Mouse (Mus musculus) spleen, adult 2 months (tissue): Measurements from ENCODE around the gene Ap2s1. TPM values are rescaled to one million over a fixed set of nuclear protein-coding genes. Genes with fewer than 3 reads are reported as not detected.

Experiments
- DNase-seq, 2 experiments: peaks; one replicate each; pipeline versions ENCODE4 v3.0.0 to v3.0.0-alpha.2; 2012 to 2021; ENCODE audit warnings: low spot score in 2 of 2, low read depth in 1 of 2
- H3K27ac ChIP-seq: fragments of 200-500 bp; 2 replicates; pipeline ENCODE4 v1.5.1; 2012; ENCODE audit warnings: low read length, inconsistent platforms; ENCODE audit not compliant: insufficient read depth
- H3K27me3 ChIP-seq: fragments of 200-500 bp; 2 replicates; pipeline ENCODE4 v1.6.1; 2012; ENCODE audit warnings: mild to moderate bottlenecking, moderate library complexity, low read length, inconsistent platforms; ENCODE audit not compliant: control insufficient read depth, insufficient read depth
- H3K36me3 ChIP-seq: fragments of 200-500 bp; 2 replicates; pipeline ENCODE4 v1.6.1; 2012; ENCODE audit warnings: mild to moderate bottlenecking, low read length, inconsistent platforms; ENCODE audit not compliant: control insufficient read depth, insufficient read depth
- H3K4me1 ChIP-seq: fragments of 200-500 bp; 2 replicates; pipeline ENCODE4 v1.6.1; 2011; ENCODE audit warnings: inconsistent platforms; ENCODE audit not compliant: control insufficient read depth, insufficient read depth, insufficient read length
- H3K4me3 ChIP-seq: fragments of 200-500 bp; 2 replicates; pipeline ENCODE4 v1.5.1; 2011; ENCODE audit warnings: mild to moderate bottlenecking, inconsistent platforms; ENCODE audit not compliant: insufficient read depth, insufficient read length; ENCODE audit errors: extremely low read depth
- CTCF ChIP-seq: fragments of 200-500 bp; IDR thresholded peaks from 2 replicates; pipeline ENCODE4 v1.5.1; 2011; ENCODE audit warnings: mild to moderate bottlenecking, inconsistent platforms; ENCODE audit not compliant: insufficient read depth, insufficient read length, insufficient replicate concordance; ENCODE audit errors: extremely low read depth
- POLR2A ChIP-seq: fragments of 200-500 bp; IDR thresholded peaks from 2 replicates; pipeline ENCODE4 v1.6.1; 2011; ENCODE audit warnings: low read depth, low read length, inconsistent platforms
- WGBS: fragments of 180-500 bp; shearing (Covaris S2); methylation state at CpG from one replicate; pipeline ENCODE4 v1.1.7; 2018; 5-methylcytosine and 5-hydroxymethylcytosine counted together
- polyA plus RNA-seq: library from polyadenylated mRNA; depleted of rRNA; stranded (reverse); fragments of >200 nt; gene quantifications from 2 replicates; pipeline ENCODE4 v1.2.3, GENCODE M21; 2012

The Ap2s1 gene
- polyA plus RNA-seq, 1 experiment, result 159 TPM

GRCm38 (mm10) chr7:16782555-16783125 is 44.4 kb downstream of the Ap2s1 start:
- WGBS, result 3% methylated on average over 11 of the region's 11 CpGs
- H3K4me1 ChIP-seq, result peaks cover 10% of the 10 kb centered on the region; the same call in 1 of the 2 replicates

GRCm38 (mm10) chr7:16783224-16783688 is 45.0 kb downstream of the Ap2s1 start:
- Histone ChIP-seq H3K4me3 (peak overlapping the region; percentile 84), H3K4me1 (peaks cover 10% of the 10 kb centered on the region; the same call in 1 of the 2 replicates), H3K27ac (peak overlapping the region; percentile 76), H3K36me3 (peaks cover 6% of the 10 kb centered on the region), H3K27me3 (no peaks in the 10 kb centered on the region)
- WGBS, result 11% methylated on average over 10 of the region's 10 CpGs
- DNase-seq, result peak in 1 of 2 experiments; percentile 43
- no peak for TF ChIP-seq POLR2A
- TF ChIP-seq CTCF, result no peak

More at GRCm38 (mm10) chr7:16782555-16783125, 44.4 kb downstream of the Ap2s1 start:
- Histone ChIP-seq H3K4me3 (peak overlapping the region; percentile 84), H3K27ac (peak overlapping the region; percentile 76), H3K27me3 (no peaks in the 10 kb centered on the region), H3K36me3 (0 out of 2 replicates have a peak, but pooled peaks cover 2% of the 10 kb centered on the region)
- TF ChIP-seq CTCF (no peak), POLR2A (no peak)
- DNase-seq, result peak in 1 of 2 experiments; percentile 19

GRCm38 (mm10) chr7:16783758-16784415 is 45.7 kb downstream of the Ap2s1 start:
- WGBS, result 36% methylated on average over 17 of the region's 17 CpGs
- no peak for TF ChIP-seq CTCF
- no peak for TF ChIP-seq POLR2A
- no peak for DNase-seq

GRCm38 (mm10) chr7:16784498-16784976 is 46.3 kb downstream of the Ap2s1 start:
- Histone ChIP-seq H3K4me1 (peaks cover 10% of the 10 kb centered on the region; the same call in 1 of the 2 replicates), H3K36me3 (peaks cover 9% of the 10 kb centered on the region), H3K4me3 (peak overlapping the region; percentile 50), H3K27ac (peak overlapping the region; percentile 76), H3K27me3 (no peaks in the 10 kb centered on the region)
- peak in 1 of 2 experiments; percentile 58 for DNase-seq
- 26% methylated on average over 10 of the region's 10 CpGs for WGBS
- TF ChIP-seq POLR2A, result no peak
- no peak for TF ChIP-seq CTCF

More at GRCm38 (mm10) chr7:16783758-16784415, 45.7 kb downstream of the Ap2s1 start:
- Histone ChIP-seq H3K4me3 (peak overlapping the region; percentile 84), H3K36me3 (peaks cover 7% of the 10 kb centered on the region), H3K27me3 (no peaks in the 10 kb centered on the region), H3K4me1 (peaks cover 10% of the 10 kb centered on the region; the same call in 1 of the 2 replicates), H3K27ac (peak overlapping the region; percentile 76)

GRCm38 (mm10) chr7:16785541-16786083 is 47.4 kb downstream of the Ap2s1 start:
- Histone ChIP-seq H3K27ac (no peak overlapping the region), H3K27me3 (no peaks in the 10 kb centered on the region), H3K4me1 (peaks cover 10% of the 10 kb centered on the region; the same call in 1 of the 2 replicates), H3K4me3 (no peak overlapping the region), H3K36me3 (peaks cover 12% of the 10 kb centered on the region)
- no peak for DNase-seq
- TF ChIP-seq POLR2A (no peak), CTCF (no peak)
- WGBS, result 91% methylated on average over 8 of the region's 8 CpGs

- TF ChIP-seq POLR2A, result no peak
- TF ChIP-seq CTCF, result no peak
- no peak overlapping the region for H3K27ac ChIP-seq
- H3K36me3 ChIP-seq, result peaks cover 46% of the 10 kb centered on the region
- H3K4me3 ChIP-seq, result no peak overlapping the region
- WGBS, result 91% methylated on average over 5 of the region's 5 CpGs
- H3K4me1 ChIP-seq, result no peaks in the 10 kb centered on the region
- no peaks in the 10 kb centered on the region for H3K27me3 ChIP-seq
- DNase-seq, result no peak
Observed at GRCm38 (mm10) chr7:16792316-16792715, 54.1 kb downstream of the Ap2s1 start.
